Mouse (Mus musculus) adrenal gland, adult 2 months (tissue): ENCODE measurements around the gene Srsf1. TPM values are rescaled to one million over a fixed set of nuclear protein-coding genes. Genes with fewer than 3 reads are reported as not detected.
"Not testable (repeated sequence)": the region's sequence is repeated elsewhere in the genome, so short reads cannot be mapped to it uniquely, and the experiment has no call there.

Experiments used
- DNase-seq: peaks from one replicate; pipeline ENCODE4 v3.0.0; 2021
- polyA plus RNA-seq: library from polyadenylated mRNA; depleted of rRNA; stranded (reverse); fragments of >200 nt; gene quantifications from 2 replicates; pipeline ENCODE4 v1.2.3, GENCODE M21; 2012
- total RNA-seq, 2 experiments: library from RNA; stranded (reverse); gene quantifications; 2 replicates each; pipeline ENCODE4 v1.2.3; 2021

Srsf1 gene
- total and polyA plus RNA-seq, 3 experiments, result 179 to 252 (median 210) TPM

DNA sequence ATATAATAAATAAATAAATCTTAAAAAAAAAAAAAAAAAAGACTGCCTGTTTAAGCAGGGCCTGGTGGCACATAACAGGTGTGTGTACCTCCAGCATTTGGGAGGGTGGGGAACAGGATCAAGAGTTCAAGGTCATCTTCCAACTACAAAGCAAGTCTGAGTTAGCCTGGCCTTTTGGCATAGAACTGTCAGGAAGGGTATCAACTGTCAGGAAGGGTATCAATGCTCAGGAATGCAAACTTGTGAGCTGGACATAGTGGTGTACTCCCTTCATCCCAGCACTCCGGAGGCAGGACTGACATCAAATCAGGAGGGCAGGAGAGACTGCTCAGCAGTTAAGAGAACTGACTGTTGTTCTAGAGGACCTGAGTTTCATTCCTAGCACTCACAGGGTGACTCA is 8.1 kb upstream of the Srsf1 start:
- DNase-seq, result no peak

DNA sequence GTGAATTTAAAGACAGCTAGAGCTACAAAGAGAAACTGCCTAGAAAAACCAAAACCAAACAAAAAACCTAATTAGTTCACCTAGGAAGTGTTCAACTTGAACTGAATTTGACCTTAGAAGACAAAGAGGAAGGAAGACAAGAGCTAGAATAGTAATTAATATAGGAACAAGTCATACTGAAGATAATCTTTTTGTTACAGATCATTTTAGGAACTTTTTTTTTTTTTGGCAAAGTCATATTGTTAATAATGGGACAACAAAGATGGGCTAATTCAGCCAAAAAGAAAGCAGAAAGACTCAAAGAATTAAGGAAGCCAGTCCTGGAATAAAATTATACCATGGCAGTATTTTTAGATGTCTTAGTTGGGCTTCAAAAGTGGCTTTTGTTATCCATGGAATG is 2.9 kb upstream of the Srsf1 start:
- no peak for DNase-seq

DNA sequence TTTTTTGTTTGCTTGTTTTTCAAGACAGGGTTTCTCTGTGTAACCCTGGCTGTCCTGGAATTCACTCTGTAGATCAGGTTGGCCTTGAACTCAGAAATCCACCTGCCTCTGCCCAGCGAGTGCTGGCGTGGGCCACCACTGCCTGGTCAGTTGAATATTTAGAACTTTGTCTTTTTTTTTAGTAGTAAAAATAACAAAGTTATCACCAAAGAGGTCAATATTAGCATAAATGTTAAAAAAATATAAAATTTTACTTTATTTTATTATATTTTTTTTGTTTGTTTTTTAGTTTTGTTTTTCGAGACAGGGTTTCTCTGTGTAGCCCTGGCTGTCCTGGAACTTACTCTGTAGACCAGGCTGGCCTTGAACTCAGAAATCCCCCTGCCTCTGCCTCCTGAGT is 2.0 kb upstream of the Srsf1 start:
- DNase-seq, result not testable (repeated sequence)

DNA sequence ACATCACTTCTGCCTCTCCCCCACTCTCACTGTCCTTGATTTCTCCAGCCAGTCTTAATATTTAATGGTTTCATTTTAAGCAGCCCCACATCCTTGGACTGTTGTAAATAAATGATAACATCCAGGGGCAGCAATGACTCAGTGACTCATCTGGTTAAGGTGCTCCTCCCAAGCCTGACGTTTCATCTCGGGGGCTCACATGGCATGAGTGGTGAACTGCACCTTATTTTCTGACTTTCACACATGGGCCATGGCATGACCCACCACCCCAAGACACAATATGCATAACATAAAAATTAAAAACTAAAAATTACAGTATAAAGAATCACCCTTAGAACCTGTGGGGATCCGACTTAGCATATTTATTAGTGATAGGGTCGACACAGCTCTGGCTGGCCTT is 1.3 kb upstream of the Srsf1 start:
- peak; percentile 36 for DNase-seq

DNA sequence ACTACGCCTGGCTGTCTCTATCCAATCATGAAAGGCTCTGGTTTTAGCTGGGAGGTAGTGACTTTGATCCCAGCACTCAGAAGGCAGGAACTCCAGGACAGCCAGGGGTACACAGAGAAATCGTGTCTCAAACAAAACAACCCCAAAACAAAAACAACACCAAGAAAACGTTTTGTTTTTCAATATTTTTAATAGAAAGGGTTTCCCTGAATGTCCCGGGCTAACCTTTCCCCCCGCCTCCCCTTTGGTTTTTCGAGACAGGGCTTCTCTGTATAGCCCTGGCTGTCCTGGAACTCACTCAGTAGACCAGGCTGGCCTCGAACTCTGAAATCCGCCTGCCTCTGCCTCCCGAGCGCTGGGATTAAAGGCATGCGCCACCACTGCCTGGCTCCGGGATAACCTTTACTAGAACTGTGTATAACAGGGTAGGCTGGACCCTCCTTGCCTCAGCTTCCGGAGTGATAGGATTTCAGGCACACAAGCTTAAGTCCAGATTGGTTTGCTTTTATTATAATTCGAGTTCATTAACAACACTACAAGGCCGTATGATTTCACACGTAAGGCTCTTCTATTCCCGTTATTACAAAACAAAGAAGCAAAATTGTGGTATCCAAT is 743 bp upstream of the Srsf1 start:
- no peak for DNase-seq

DNA sequence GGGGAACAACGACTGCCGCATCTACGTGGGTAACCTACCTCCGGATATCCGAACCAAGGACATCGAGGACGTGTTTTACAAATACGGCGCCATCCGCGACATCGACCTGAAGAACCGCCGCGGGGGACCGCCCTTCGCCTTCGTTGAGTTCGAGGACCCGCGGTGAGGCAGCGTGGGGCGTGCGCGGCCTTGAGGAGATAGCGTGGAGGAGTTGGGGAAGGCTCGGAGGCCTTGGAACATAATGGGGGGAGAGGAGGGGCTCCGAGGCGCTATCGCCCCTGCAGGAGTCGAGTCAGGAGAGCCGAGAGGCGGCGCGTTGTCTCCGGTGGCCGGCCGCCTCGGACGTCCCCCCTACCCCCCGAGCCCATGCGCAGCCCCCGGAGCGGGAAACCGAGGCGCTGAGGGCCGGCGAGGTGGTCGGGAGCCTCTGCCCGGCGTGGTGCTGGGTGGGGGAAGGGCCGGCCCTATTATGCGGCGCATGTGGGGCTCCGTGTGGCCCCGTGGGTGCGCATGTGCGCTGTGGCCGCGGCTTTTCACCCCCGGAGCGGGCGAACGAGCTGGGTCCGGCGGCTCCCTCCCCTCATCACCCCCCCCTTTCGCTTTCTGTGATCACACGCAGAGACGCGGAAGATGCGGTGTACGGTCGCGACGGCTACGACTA is 828 bp downstream of the Srsf1 start:
- peak; percentile 86 for DNase-seq

DNA sequence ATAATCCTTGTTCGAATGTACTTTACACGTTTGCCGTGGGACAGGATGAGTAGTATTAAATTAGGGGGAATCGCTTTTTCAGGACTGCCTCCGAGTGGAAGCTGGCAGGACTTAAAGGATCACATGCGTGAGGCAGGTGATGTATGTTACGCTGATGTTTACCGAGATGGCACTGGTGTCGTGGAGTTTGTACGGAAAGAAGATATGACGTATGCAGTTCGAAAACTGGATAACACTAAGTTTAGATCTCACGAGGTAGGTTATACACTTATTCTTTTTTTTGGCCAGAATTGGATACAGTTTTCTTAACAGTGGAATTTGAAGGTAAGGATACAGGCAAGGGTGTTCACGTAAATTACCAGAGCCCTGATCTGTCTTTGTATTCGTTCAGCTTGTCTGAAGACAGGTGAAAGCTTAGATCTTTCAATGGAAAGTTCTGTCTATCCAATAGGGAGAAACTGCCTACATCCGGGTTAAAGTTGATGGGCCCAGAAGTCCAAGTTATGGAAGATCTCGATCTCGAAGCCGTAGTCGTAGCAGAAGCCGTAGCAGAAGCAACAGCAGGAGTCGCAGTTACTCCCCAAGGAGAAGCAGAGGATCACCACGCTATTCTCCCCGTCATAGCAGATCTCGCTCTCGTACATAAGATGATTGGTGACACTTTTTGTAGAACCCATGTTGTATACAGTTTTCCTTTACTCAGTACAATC is 1.9 kb downstream of the Srsf1 start:
- DNase-seq, result no peak

DNA sequence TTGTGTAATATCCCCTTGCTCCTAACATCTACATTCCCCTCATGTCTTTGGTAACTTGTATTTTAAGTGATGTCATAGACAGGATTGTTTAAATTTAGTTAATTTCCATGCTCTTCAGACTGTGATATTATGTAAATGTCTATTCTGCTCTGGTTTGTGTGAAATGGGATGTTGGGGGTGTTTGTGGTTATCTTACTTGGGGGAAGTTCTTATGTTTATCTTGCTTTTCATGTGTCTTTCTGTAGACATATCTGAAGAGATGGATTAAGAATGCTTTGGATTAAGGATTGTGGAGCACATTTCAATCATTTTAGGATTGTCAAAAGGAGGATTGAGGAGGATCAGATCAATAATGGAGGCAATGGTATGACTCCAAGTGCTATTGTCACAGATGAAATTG is 2.6 kb downstream of the Srsf1 start:
- DNase-seq, result no peak

DNA sequence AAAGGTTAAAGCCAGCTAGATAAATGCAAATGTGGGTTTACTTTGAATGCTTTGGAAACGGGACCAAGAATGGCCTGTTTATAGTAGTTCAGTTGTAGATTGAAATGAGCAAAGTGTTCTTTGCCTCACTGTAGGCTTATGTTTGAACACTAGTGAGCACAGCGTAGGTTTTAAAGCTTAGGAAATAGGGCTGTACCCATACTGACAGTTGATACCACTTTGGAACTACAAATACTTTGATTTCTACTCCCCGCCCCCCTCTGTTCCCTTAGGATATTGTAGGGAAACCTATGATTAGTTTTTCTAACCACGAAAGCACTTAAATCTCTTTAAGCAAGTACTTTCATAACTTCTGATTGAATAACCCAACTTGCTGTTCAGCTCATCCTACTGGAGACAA is 5.5 kb downstream of the Srsf1 start:
- DNase-seq, result no peak

DNA sequence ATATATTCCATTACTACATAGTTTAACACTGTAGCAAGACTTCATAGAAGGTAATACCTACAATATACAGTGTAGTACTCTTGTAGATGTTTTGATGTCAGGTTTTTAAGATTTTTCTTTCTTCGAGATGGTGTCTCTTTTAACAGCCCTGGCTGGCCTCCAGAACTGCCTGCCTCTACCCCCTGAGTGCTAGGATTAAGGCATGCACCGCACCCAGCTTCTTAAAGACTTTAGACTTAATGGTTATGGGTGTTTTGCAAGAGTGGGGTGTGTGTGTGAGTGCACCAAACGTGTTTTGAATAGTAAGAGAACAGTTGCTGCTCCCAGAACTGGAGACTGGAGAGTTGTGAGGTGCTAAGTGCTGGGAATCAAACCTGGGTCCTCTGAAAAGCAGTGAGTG is 6.6 kb downstream of the Srsf1 start:
- DNase-seq, result no peak

DNA sequence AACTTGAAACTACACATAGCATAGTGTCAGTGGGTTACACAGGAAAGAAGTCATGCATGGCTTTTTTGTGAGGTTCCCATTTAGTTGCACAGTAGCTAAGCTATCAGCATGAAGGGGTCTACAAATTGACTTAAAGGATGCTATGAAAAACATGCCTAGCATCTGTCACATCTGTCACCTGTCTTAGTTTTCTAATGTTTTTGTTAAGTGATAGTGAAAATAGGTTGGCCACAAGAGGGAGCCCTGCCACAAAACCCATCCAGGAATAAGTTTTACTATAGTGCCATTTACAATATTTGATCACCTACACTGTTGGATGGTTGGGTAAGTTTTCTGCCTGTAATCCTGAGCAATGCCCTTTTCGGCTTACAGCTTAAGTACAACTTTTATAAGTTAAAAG is 7.4 kb downstream of the Srsf1 start:
- peak; percentile 44 for DNase-seq

DNA sequence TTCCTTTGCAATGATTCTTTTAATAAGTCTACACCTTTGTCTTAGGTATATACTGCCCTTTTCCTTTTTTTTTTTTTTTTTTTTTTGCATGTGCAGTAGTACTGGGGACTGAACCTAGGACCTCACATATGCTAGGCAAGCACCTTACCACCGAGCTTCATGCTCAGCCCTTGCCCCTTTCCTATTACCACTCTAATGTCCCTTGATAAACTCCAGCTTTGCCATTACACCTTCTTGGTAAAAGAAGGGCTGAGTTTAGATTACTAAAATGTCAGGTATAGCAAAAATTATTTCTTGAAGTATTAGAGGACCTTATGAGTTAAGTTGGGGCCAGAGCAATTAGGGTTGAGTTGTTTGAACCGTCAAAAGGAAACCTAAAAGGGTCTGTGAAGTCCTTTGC is 8.6 kb downstream of the Srsf1 start:
- no peak for DNase-seq

DNA sequence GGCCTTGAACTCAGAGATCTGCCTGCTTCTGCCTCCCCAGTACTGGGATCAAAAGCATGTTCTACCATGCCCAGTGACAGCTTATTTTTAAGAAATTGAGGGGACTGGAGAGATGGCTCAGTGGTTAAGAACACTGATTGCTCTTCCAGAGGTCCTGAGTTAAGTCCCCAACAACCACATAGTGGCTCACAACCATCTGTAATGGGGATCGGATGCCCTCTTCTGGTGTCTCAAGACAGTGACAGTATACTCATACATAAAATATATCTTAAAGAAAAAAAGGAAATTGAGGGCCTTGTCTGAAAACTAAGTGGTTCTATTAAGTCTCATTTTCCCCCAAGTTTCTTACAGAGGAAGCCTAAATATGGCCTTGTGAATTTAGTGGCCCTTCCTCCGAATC is 10.6 kb downstream of the Srsf1 start:
- DNase-seq, result no peak

DNA sequence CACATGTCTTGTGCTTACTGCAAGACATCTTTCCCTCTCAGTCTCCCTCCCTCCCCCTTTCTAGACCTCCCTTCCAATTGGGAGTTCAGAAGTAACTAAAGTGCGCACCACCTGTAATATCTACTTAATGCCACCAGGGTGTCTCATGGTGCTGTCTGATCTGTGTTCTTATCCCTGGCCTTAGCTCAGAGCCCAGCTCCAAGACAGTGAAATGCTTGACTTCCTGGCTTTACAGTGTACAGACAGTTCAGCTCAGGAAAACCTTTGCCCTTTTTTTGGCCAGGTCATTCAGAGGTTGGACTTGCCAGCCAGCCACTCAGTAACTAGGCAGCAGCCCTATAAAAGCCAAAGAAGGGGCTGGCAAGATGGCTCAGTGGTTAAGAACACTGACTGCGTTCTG is 12.0 kb downstream of the Srsf1 start:
- DNase-seq, result peak; percentile 53

DNA sequence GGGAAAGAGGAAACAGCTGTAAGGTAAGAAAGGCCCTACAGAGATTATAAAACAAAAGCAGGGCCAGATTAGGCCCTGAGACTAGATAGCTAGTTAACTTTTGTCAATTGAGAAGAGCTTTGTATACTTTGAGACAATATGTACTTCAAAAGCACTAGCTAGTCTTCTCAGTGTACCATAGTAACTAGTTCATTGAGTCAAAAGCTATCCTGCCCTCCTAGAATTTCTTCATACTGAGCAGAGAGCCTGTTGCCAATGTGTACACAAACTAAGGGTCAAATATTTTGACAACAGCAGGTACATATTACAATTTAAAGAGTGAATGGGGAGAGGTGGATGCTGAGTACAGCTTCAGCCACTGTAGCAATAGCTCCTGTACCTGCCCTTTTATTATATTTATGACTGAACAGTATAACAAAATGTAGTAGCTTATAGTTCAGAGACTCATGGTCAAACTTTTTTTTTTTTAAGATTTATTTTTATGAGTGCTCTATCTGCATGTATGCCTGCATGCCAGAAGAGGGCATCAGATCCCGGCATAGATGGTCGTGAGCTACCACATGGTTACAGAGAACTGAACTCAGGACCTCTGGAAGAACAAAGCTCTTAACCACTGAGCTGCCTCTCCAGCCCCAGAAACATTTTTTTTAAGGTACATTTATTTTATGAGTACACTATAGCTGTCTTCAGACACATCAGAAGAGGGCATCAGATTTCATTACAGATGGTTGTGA is 14.9 kb downstream of the Srsf1 start:
- no peak for DNase-seq

DNA sequence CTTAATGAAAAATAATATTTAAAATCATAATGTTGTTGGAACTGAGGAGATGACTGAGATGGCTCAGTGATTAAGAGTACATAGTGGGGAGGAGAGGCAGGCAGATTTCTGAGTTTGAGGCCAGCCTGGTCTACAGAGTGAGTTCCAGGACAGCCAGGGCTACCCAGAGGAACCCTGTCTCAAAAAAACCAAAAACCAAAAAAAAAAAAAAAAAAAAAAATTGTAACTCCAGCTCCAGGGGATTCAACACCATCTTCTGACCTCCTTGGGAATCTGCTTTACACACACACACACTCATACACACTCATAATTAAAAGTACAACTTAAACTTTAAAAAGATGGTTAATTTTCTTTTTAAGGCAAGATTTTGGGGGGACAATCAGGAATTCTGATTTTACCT is 18.6 kb downstream of the Srsf1 start:
- no peak for DNase-seq

DNA sequence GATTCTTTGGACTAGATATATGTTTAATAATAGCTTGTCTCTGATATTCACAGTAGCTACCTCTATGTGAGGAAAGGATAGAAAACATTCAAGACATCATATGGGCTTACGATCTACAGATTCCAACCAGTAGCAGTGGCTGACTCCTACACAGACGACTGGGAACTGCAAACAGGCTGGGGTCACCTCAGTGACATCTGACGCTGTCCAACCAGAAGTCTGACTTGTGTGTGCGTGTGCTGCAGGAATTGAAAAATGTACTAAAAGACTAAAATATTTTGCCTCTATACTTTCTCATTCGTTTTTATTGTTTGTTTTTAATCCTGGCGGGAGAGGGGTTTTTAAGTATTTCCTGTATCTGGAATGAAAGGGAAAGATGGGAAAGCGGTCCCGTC is 20.0 kb downstream of the Srsf1 start:
- peak; percentile 24 for DNase-seq

DNA sequence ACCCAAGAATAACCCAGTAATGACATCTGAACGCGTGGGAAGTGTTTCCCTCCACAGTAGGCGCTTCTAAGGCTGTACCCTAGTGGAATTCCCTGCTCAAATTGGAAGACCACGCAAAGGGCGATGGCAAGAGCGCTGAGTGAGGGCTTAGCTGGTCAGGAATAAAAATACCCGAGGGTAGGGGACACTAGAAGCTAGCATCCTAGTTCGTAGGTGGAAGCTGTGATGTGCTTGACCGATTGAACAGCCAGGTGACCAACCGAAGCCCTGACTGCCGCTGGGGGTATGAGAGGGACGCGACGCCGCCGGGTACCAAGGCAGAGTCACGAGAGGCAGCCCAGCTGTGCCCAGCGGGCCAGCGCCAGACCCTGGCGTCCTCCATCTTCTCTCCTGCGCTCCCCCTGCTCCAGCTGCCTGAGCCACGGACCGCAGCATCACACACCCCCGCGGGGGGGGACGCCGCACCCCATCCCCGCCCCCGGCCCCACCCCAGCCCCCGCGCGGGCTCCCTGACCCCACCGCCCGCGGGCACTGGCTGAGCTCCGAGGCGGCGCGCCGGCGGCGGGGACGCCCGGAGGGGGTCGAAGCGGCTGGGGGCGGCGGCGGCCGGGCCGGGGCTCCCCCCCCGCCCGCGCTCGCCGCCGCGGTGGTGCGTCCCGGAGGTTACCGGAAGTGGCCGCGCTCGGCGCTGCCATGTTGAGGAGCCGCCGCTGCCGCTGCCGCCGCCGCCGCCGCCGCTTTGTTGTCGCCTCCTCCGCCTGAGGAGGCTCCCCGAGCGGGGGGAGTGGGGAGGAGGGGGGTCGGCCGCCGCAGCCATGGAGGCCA is 20.6 kb downstream of the Srsf1 start, which contains the start of gene Vezf1:
TSS of gene Vezf1 (plus strand) at position 694 of the 825 bp plus-strand sequence.
- peak; percentile 89 for DNase-seq

DNA sequence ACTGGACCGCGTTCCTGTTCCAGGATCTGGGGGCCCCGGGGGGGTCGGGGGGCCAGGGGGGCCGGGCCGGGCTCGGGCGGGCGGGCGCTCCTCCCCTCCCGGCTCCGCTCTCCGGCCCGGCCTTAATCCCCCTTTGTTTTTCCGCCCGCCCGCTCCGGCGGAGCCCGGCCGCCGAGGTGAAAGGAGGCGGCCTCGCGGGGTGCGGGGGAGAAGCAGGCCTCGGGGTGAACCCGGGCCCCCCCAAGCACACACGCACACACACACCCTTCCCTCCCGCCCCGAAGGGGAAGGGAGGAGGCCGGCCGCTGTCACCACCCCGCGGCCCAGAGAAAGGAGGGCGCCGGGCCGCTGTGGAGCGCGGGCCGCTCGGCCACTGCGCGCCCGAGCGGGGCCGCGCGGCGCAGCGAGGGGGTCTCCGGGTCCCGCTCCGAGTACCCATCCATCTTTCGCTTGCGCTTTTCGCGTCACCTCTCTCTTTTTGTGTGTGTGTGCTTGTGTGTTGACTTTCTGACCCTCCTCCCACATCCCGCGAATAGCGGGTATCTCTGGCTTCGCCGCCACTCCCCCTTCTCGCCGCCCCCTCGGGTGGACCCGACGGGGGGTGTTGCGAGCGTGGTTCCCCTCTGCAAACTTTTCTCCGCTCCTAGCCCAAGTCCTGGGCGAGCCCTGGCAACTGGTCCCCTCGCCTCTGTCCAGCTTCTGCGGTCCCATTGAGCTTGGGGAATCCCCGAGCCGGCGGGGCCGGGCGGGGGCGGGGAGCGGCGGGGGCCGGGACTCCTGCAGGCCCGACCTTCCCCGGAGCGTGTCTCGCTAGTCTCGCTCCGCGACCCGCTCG is 21.5 kb downstream of the Srsf1 start:
- DNase-seq, result peak; percentile 90

DNA sequence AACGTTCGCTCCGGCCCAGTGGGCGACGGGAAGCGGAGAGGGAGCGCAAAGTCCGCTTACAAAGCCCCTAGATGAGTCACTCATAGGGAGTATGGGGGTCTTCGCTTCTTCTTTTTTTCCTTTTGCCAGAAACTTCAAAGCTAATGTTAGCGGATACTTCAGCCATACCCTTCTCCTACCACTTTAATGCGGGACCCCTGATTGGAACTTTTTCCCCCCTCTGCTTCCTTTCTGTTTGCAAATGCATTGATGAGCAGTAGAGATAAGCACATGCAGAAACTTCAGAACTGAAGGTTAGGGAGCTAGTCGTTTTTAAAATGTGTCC is 22.0 kb downstream of the Srsf1 start:
- DNase-seq, result no peak

DNA sequence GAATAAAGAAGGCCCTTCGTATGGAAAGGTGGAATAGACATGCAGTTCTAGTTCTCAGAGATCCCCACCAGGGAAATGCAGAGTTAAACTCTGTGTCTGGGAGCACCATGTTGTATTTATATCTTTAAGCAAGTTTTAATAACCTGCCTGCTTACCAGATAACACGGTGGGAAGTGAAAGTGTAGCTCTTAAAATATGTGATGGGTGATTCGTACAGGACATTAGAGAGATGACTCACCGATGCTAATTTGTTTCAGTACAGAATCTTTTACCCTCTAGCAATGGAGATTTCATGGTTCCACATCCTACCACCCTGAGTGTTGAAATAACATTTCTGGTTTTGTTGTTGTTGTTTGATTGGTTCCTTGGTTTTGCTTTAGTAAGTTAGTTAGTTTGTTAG is 23.2 kb downstream of the Srsf1 start:
- no peak for DNase-seq
